Mouse (Mus musculus): Measurements from ENCODE around the gene Fzd4. TPM values are rescaled to one million over a fixed set of nuclear protein-coding genes. Genes with fewer than 3 reads are reported as not detected.
A peak's percentile ranks its signal among the peaks of the same experiment; 100 is the strongest.

The Fzd4 gene
- polyA plus RNA-seq, 1 experiment from 2014 or later = 28.1 TPM

- H3K9ac ChIP-seq (replicated peaks; ENCODE audit: low read length) = no peak overlapping the region
- H3K27ac ChIP-seq (ENCODE audit: low read length) = no peak overlapping the region
- H3K4me1 ChIP-seq (ENCODE audit: insufficient read depth, low read length) = peaks cover 22% of the 10 kb centered on the region
- no peak overlapping the region for H3K4me3 ChIP-seq (ENCODE audit: low read length)
- ATAC-seq (ENCODE audit: low FRiP score, low TSS enrichment) = no peak
- H3K4me2 ChIP-seq (replicated peaks; ENCODE audit: low read depth, low read length) = no peak overlapping the region
- H3K27me3 ChIP-seq (ENCODE audit: insufficient read depth, low read length) = no peaks in the 10 kb centered on the region
- no peaks in the 10 kb centered on the region for H3K9me3 ChIP-seq (ENCODE audit: low read length)
- 69% methylated on average over 3 of the region's 3 CpGs for WGBS
- no peaks in the 10 kb centered on the region for H3K36me3 ChIP-seq (ENCODE audit: insufficient read depth, low read length)
Measured at GRCm38 (mm10) chr7:89397837-89398534, 6.2 kb upstream of the Fzd4 start.

- no peaks in the 10 kb centered on the region for H3K36me3 ChIP-seq (ENCODE audit: insufficient read depth, low read length)
- no peaks in the 10 kb centered on the region for H3K27me3 ChIP-seq (ENCODE audit: insufficient read depth, low read length)
- H3K9me3 ChIP-seq (ENCODE audit: low read length) = no peaks in the 10 kb centered on the region
- H3K4me1 ChIP-seq (ENCODE audit: insufficient read depth, low read length) = peaks cover 25% of the 10 kb centered on the region
- peak overlapping the region; percentile 86 for H3K27ac ChIP-seq (ENCODE audit: low read length)
- WGBS = 92% methylated on average over 2 of the region's 2 CpGs
- no peak overlapping the region for H3K9ac ChIP-seq (replicated peaks; ENCODE audit: low read length)
- no peak for ATAC-seq (ENCODE audit: low FRiP score, low TSS enrichment)
- no peak overlapping the region for H3K4me2 ChIP-seq (replicated peaks; ENCODE audit: low read depth, low read length)
- H3K4me3 ChIP-seq (ENCODE audit: low read length) = no peak overlapping the region
Measured at GRCm38 (mm10) chr7:89400721-89401120, 3.4 kb upstream of the Fzd4 start.

- 45% methylated on average over 11 of the region's 11 CpGs for WGBS
- Histone ChIP-seq H3K27ac (ENCODE audit: low read length) (peak overlapping the region; percentile 86), H3K4me2 (replicated peaks; ENCODE audit: low read depth, low read length) (peak overlapping the region; percentile 33), H3K36me3 (ENCODE audit: insufficient read depth, low read length) (no peaks in the 10 kb centered on the region), H3K4me3 (ENCODE audit: low read length) (no peak overlapping the region), H3K27me3 (ENCODE audit: insufficient read depth, low read length) (no peaks in the 10 kb centered on the region), H3K4me1 (ENCODE audit: insufficient read depth, low read length) (peaks cover 25% of the 10 kb centered on the region), H3K9me3 (ENCODE audit: low read length) (no peaks in the 10 kb centered on the region), H3K9ac (replicated peaks; ENCODE audit: low read length) (no peak overlapping the region)
- no peak for ATAC-seq (ENCODE audit: low FRiP score, low TSS enrichment)
Measured at GRCm38 (mm10) chr7:89401136-89401858, 2.9 kb upstream of the Fzd4 start.

GRCm38 (mm10) chr7:89401936-89402335, 2.2 kb upstream of the Fzd4 start:
- Histone ChIP-seq H3K36me3 (ENCODE audit: insufficient read depth, low read length) (no peaks in the 10 kb centered on the region), H3K4me1 (ENCODE audit: insufficient read depth, low read length) (peaks cover 28% of the 10 kb centered on the region), H3K9ac (replicated peaks; ENCODE audit: low read length) (peak overlapping the region; percentile 37; the same call in 1 of the 2 replicates), H3K27ac (ENCODE audit: low read length) (peak overlapping the region; percentile 96), H3K27me3 (ENCODE audit: insufficient read depth, low read length) (no peaks in the 10 kb centered on the region), H3K4me2 (replicated peaks; ENCODE audit: low read depth, low read length) (peak overlapping the region; percentile 76), H3K9me3 (ENCODE audit: low read length) (no peaks in the 10 kb centered on the region), H3K4me3 (ENCODE audit: low read length) (peak overlapping the region; percentile 6; the same call in 1 of the 2 replicates)
- peak; percentile 2; the same call in 1 of the 2 replicates for ATAC-seq (ENCODE audit: low FRiP score, low TSS enrichment)
- 51% methylated on average over 3 of the region's 3 CpGs for WGBS

- Histone ChIP-seq H3K36me3 (ENCODE audit: insufficient read depth, low read length) (peaks cover 14% of the 10 kb centered on the region), H3K9me3 (ENCODE audit: low read length) (no peaks in the 10 kb centered on the region), H3K27me3 (ENCODE audit: insufficient read depth, low read length) (no peaks in the 10 kb centered on the region), H3K27ac (ENCODE audit: low read length) (peak overlapping the region; percentile 96), H3K4me1 (ENCODE audit: insufficient read depth, low read length) (peaks cover 41% of the 10 kb centered on the region), H3K4me2 (replicated peaks; ENCODE audit: low read depth, low read length) (peak overlapping the region; percentile 76), H3K4me3 (ENCODE audit: low read length) (peak overlapping the region; percentile 99), H3K9ac (replicated peaks; ENCODE audit: low read length) (peak overlapping the region; percentile 79)
- 2% methylated on average over 52 of the region's 52 CpGs for WGBS
- ATAC-seq (ENCODE audit: low FRiP score, low TSS enrichment) = peak; percentile 85
Measured at GRCm38 (mm10) chr7:89403053-89403972, 842 bp upstream of the Fzd4 start.

GRCm38 (mm10) chr7:89404734-89405440, 732 bp downstream of the Fzd4 start:
- H3K9me3 ChIP-seq (ENCODE audit: low read length) = no peaks in the 10 kb centered on the region
- WGBS = under 1% methylated on average over 35 of the region's 35 CpGs
- peaks cover 15% of the 10 kb centered on the region for H3K36me3 ChIP-seq (ENCODE audit: insufficient read depth, low read length)
- H3K4me1 ChIP-seq (ENCODE audit: insufficient read depth, low read length) = peaks cover 57% of the 10 kb centered on the region
- peak overlapping the region; percentile 99 for H3K9ac ChIP-seq (replicated peaks; ENCODE audit: low read length)
- peak overlapping the region; percentile 76 for H3K4me2 ChIP-seq (replicated peaks; ENCODE audit: low read depth, low read length)
- no peak for ATAC-seq (ENCODE audit: low FRiP score, low TSS enrichment)
- H3K27ac ChIP-seq (ENCODE audit: low read length) = peak overlapping the region; percentile 95
- H3K4me3 ChIP-seq (ENCODE audit: low read length) = peak overlapping the region; percentile 99
- no peaks in the 10 kb centered on the region for H3K27me3 ChIP-seq (ENCODE audit: insufficient read depth, low read length)

- Histone ChIP-seq H3K9me3 (ENCODE audit: low read length) (no peaks in the 10 kb centered on the region), H3K27me3 (ENCODE audit: insufficient read depth, low read length) (no peaks in the 10 kb centered on the region), H3K4me3 (ENCODE audit: low read length) (peak overlapping the region; percentile 99), H3K4me1 (ENCODE audit: insufficient read depth, low read length) (peaks cover 62% of the 10 kb centered on the region), H3K27ac (ENCODE audit: low read length) (peak overlapping the region; percentile 77), H3K36me3 (ENCODE audit: insufficient read depth, low read length) (peaks cover 15% of the 10 kb centered on the region), H3K9ac (replicated peaks; ENCODE audit: low read length) (peak overlapping the region; percentile 72), H3K4me2 (replicated peaks; ENCODE audit: low read depth, low read length) (peak overlapping the region; percentile 76)
- ATAC-seq (ENCODE audit: low FRiP score, low TSS enrichment) = no peak
- 0% methylated on average over 1 of the region's 1 CpGs for WGBS
Measured at GRCm38 (mm10) chr7:89406011-89406410, 1.9 kb downstream of the Fzd4 start.

- H3K36me3 ChIP-seq (ENCODE audit: insufficient read depth, low read length) = peaks cover 16% of the 10 kb centered on the region
- no peaks in the 10 kb centered on the region for H3K27me3 ChIP-seq (ENCODE audit: insufficient read depth, low read length)
- H3K4me2 ChIP-seq (replicated peaks; ENCODE audit: low read depth, low read length) = peak overlapping the region; percentile 76
- no peak for ATAC-seq (ENCODE audit: low FRiP score, low TSS enrichment)
- peaks cover 65% of the 10 kb centered on the region for H3K4me1 ChIP-seq (ENCODE audit: insufficient read depth, low read length)
- peak overlapping the region; percentile 79 for H3K27ac ChIP-seq (ENCODE audit: low read length)
- peak overlapping the region; percentile 64 for H3K9ac ChIP-seq (replicated peaks; ENCODE audit: low read length)
- no peaks in the 10 kb centered on the region for H3K9me3 ChIP-seq (ENCODE audit: low read length)
- peak overlapping the region; percentile 44 for H3K4me3 ChIP-seq (ENCODE audit: low read length)
- 54% methylated on average over 24 of the region's 24 CpGs for WGBS
Measured at GRCm38 (mm10) chr7:89407006-89407940, 3.1 kb downstream of the Fzd4 start.

Data from kidney, embryonic 16.5 days (tissue).